Mouse (Mus musculus): ENCODE results near the gene Pnpo. TPM values are rescaled to one million over a fixed set of nuclear protein-coding genes. Genes with fewer than 3 reads are reported as not detected.
A peak's percentile ranks its signal among the peaks of the same experiment; 100 is the strongest.

Gene Pnpo
- polyA plus RNA-seq, 1 experiment, result 57.0 TPM

DNA sequence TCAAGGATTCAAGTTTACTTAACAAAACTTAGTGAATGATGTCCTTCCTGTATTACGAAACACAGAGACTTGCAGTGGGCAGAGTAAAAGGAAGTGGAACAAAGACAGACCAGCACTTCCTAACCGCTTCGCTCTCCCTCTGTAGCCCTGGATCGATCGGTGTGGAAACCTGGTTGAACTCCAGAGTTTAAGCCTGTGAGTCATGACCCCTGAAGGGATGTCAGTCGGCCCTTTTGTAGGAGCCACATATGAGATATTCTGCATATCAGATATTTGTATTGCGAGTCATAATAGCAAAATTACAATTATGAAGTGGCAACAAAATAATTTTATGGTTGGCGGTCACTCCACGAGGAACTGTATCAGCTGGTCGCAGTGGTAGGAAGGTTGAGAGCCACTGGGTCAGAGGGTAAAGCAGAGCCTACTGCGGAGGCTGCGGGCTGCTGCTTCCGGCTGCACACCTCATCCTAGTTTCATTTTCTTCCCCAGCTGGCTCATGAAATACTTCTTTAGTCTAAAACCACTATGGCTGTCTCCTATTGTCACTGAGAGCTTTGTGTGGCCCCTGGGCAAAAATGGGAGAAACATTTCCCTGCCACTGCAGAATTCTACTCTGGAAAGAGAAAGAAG lies 23.2 kb upstream of the Pnpo start:
- Histone ChIP-seq H3K4me3 (ENCODE audit: extremely low read depth, insufficient read depth, insufficient read length) (peak overlapping the region; percentile 51), H3K4me1 (ENCODE audit: control insufficient read depth, insufficient read depth, insufficient read length) (peaks cover 13% of the 10 kb centered on the region; the same call in 1 of the 2 replicates), H3K27ac (ENCODE audit: insufficient read depth, low read length) (peak overlapping the region; percentile 92), H3K27me3 (ENCODE audit: control insufficient read depth, insufficient read depth, low read length) (no peaks in the 10 kb centered on the region), H3K36me3 (ENCODE audit: control insufficient read depth, insufficient read depth, low read length) (peaks cover 4% of the 10 kb centered on the region)
- TF ChIP-seq POLR2A (IDR thresholded peaks at IDR 0.05; ENCODE audit: low read depth, low read length) (0 out of 2 replicates have a peak, but pooled peaks have one; percentile 6), CTCF (IDR thresholded peaks at IDR 0.05; ENCODE audit: extremely low read depth, insufficient read depth, insufficient read length, insufficient replicate concordance) (no peak)
- WGBS, result 4% methylated on average over 13 of the region's 13 CpGs
- DNase-seq (ENCODE audit: low read depth in 1 of 2, low spot score in 2 of 2), result peak in 1 of 2 experiments; percentile 33

DNA sequence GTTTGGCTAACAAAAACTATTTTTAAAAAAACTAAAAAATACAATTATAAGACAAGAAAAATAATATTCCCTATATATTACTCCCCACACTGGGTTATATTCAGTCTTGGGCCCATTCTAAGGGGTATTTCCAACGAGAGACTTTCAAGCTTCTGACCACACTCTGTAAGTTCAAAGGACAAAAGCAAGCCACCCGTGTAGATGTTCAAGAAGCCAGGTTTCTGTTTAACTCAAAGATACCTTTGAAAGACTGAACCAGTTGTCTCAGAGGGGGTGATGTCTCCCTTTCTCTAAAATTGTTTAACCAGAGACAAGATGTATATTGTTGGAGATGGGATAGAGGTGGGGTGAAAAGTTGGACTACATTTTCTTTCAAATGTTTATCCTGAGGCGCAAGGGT lies 22.4 kb upstream of the Pnpo start:
- Histone ChIP-seq H3K27me3 (ENCODE audit: control insufficient read depth, insufficient read depth, low read length) (no peaks in the 10 kb centered on the region), H3K4me1 (ENCODE audit: control insufficient read depth, insufficient read depth, insufficient read length) (peaks cover 13% of the 10 kb centered on the region; the same call in 1 of the 2 replicates), H3K27ac (ENCODE audit: insufficient read depth, low read length) (peak overlapping the region; percentile 32; the same call in 1 of the 2 replicates), H3K36me3 (ENCODE audit: control insufficient read depth, insufficient read depth, low read length) (peaks cover 9% of the 10 kb centered on the region), H3K4me3 (ENCODE audit: extremely low read depth, insufficient read depth, insufficient read length) (no peak overlapping the region)
- 52% methylated on average over 3 of the region's 3 CpGs for WGBS
- no peak for TF ChIP-seq CTCF (IDR thresholded peaks at IDR 0.05; ENCODE audit: extremely low read depth, insufficient read depth, insufficient read length, insufficient replicate concordance)
- no peak for TF ChIP-seq POLR2A (IDR thresholded peaks at IDR 0.05; ENCODE audit: low read depth, low read length)
- DNase-seq (ENCODE audit: low read depth in 1 of 2, low spot score in 2 of 2), result no peak

DNA sequence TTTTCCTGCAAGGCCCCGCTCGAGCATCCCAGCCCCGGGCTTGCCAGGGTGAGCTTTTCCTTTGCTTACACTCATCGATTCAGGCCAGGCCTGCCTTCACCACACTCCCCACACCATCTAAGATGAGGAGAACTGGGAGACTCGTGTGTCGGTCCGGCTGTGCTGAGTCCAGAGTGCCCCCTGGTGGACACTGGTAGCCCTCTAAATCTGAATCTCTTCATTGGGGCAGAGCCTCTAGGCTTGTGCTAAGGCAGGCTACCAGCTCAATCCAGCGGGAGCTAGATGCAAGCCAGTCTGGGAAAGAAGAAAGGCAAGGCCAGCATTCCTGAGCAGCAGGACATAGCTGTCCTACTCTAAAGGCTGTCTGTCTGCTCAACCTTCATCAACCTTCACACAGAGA lies 19.8 kb upstream of the Pnpo start:
- peaks cover 28% of the 10 kb centered on the region for H3K36me3 ChIP-seq (ENCODE audit: control insufficient read depth, insufficient read depth, low read length)
- no peak overlapping the region for H3K4me3 ChIP-seq (ENCODE audit: extremely low read depth, insufficient read depth, insufficient read length)
- H3K4me1 ChIP-seq (ENCODE audit: control insufficient read depth, insufficient read depth, insufficient read length), result peaks cover 6% of the 10 kb centered on the region; the same call in 1 of the 2 replicates
- TF ChIP-seq CTCF (IDR thresholded peaks at IDR 0.05; ENCODE audit: extremely low read depth, insufficient read depth, insufficient read length, insufficient replicate concordance) (peak; percentile 88), POLR2A (IDR thresholded peaks at IDR 0.05; ENCODE audit: low read depth, low read length) (no peak)
- no peak overlapping the region for H3K27ac ChIP-seq (ENCODE audit: insufficient read depth, low read length)
- no peaks in the 10 kb centered on the region for H3K27me3 ChIP-seq (ENCODE audit: control insufficient read depth, insufficient read depth, low read length)
- DNase-seq (ENCODE audit: low read depth in 1 of 2, low spot score in 2 of 2), result peak in 1 of 2 experiments; percentile 79
- WGBS, result 25% methylated on average over 8 of the region's 8 CpGs

DNA sequence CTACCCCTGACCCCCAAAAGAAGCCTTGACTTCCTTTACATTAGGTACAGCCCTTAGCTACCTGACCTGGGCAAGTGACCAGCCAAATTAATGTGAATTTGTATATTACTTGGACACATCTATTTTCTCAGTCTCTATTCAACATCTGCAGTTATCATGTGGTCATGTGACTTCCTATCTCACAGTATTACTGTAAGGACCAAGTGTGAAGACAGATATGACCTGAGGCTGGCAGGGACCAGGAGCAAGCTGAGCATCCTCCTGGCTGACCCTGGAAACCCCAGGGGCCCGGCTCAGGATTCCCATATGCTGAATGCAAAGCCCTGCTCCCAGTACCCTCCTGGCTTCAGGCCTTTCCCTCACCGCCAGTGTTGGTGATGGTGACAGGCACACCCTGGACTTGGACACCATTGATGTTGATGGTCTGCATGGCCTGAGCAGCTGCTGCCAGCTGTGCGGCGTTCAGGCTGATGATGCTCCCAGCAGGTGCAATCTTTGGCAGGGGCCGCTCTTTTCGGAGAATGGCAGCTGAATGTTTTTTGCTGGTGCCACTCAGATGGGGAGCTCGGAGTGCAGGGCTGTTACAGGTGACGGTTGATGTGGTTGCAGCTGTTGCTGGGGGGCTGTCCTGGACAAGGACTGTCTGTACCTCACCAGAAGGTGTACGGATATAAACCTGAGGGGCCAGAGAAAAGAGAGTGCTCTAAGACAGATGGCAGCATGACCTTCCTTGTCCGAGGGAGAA lies 13.4 kb upstream of the Pnpo start:
- Histone ChIP-seq H3K27ac (ENCODE audit: insufficient read depth, low read length) (no peak overlapping the region), H3K36me3 (ENCODE audit: control insufficient read depth, insufficient read depth, low read length) (peaks cover 68% of the 10 kb centered on the region)
- DNase-seq (ENCODE audit: low read depth in 1 of 2, low spot score in 2 of 2), result no peak

DNA sequence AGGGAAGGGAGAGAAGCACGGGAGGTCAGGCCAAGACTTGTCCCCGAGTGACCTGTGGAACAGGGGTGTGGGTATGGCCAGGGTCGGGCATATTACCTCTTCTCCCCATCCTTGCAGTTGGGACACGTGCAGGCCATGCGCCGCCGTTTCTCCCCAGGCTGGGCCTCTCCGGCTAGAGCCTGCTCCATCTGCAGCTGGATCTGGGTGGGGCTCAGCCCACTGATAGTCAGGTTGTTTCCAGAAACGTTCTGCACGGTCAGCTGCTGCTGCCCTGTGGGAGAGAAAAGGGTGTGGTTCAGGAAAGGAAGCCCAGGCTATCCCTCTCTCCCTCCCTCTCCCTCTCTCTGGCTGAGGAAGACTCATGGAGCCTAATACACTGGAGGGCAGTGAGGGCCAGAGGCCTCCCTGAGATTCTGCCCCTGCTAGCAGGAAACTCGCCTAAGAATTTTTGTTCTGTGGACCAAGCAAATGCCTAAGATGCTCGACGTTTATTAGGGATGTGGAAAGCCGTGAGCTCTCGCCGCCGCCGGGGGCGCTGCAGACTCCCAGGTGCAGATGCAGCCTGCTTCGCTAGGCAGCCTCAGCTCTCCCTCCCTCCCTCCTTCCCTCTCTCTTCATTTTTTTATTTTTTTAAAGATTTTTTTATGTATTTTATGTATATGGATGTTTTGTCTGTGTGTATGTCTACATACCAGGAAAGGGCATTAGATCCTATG lies 12.4 kb upstream of the Pnpo start:
- 83% methylated on average over 20 of the region's 20 CpGs for WGBS
- no peak for TF ChIP-seq CTCF (IDR thresholded peaks at IDR 0.05; ENCODE audit: extremely low read depth, insufficient read depth, insufficient read length, insufficient replicate concordance)
- TF ChIP-seq POLR2A (IDR thresholded peaks at IDR 0.05; ENCODE audit: low read depth, low read length), result no peak
- no peaks in the 10 kb centered on the region for H3K27me3 ChIP-seq (ENCODE audit: control insufficient read depth, insufficient read depth, low read length)
- H3K4me1 ChIP-seq (ENCODE audit: control insufficient read depth, insufficient read depth, insufficient read length), result no peaks in the 10 kb centered on the region
- H3K4me3 ChIP-seq (ENCODE audit: extremely low read depth, insufficient read depth, insufficient read length), result no peak overlapping the region
- no peak for DNase-seq (ENCODE audit: low read depth in 1 of 2, low spot score in 2 of 2)
- H3K36me3 ChIP-seq (ENCODE audit: control insufficient read depth, insufficient read depth, low read length), result peaks cover 62% of the 10 kb centered on the region
- no peak overlapping the region for H3K27ac ChIP-seq (ENCODE audit: insufficient read depth, low read length)

More for the DNA sequence above, 13.4 kb upstream of the Pnpo start:
- Histone ChIP-seq H3K4me1 (ENCODE audit: control insufficient read depth, insufficient read depth, insufficient read length) (no peaks in the 10 kb centered on the region), H3K4me3 (ENCODE audit: extremely low read depth, insufficient read depth, insufficient read length) (no peak overlapping the region), H3K27me3 (ENCODE audit: control insufficient read depth, insufficient read depth, low read length) (no peaks in the 10 kb centered on the region)
- WGBS, result 87% methylated on average over 10 of the region's 10 CpGs
- TF ChIP-seq CTCF (IDR thresholded peaks at IDR 0.05; ENCODE audit: extremely low read depth, insufficient read depth, insufficient read length, insufficient replicate concordance) (no peak), POLR2A (IDR thresholded peaks at IDR 0.05; ENCODE audit: low read depth, low read length) (no peak)

DNA sequence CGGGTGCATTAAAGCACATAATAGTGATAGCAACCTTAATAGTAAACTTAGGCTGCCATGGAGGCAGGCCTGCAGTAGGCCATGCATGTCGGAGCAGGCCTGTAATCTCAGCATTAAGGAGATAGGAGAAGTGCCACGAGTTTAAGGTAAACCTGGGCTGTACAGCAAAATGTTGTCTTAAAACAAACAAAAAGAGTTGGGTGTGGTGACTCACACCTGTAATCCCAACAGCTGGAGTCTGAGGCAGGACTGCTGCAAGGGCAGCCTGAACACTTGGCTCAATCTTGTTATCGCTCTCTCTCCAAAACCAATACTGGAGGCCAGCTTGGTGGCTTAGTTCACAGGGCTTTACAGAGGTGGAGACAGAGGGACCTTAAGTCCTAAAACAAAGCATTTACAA lies 11.3 kb upstream of the Pnpo start:
- WGBS, result 87% methylated on average over 4 of the region's 4 CpGs
- Histone ChIP-seq H3K4me3 (ENCODE audit: extremely low read depth, insufficient read depth, insufficient read length) (no peak overlapping the region), H3K27me3 (ENCODE audit: control insufficient read depth, insufficient read depth, low read length) (no peaks in the 10 kb centered on the region), H3K27ac (ENCODE audit: insufficient read depth, low read length) (no peak overlapping the region), H3K4me1 (ENCODE audit: control insufficient read depth, insufficient read depth, insufficient read length) (no peaks in the 10 kb centered on the region), H3K36me3 (ENCODE audit: control insufficient read depth, insufficient read depth, low read length) (peaks cover 55% of the 10 kb centered on the region)
- no peak for DNase-seq (ENCODE audit: low read depth in 1 of 2, low spot score in 2 of 2)
- TF ChIP-seq POLR2A (IDR thresholded peaks at IDR 0.05; ENCODE audit: low read depth, low read length), result no peak
- no peak for TF ChIP-seq CTCF (IDR thresholded peaks at IDR 0.05; ENCODE audit: extremely low read depth, insufficient read depth, insufficient read length, insufficient replicate concordance)

Data from spleen, adult 2 months (tissue).